8 mouse cellular contexts compared by ENCODE assay signal in genomic region chr12:55433802-55434435, GRCm38 (mm10). TPM values are rescaled to one million over a fixed set of nuclear protein-coding genes. Genes with fewer than 3 reads are reported as not detected.
DNase-seq lines count a peak whose midpoint lies in the region; ATAC-seq and TF ChIP-seq lines count a peak whose summit lies in the region.
"Had no signal": no experiment of that assay in that cellular context is flagged by ENCODE, and none has a peak within 500 bp of the region (broad histone marks: within the 10 kb centered on the region; RNA-seq: fewer than 3 reads in every experiment).

No protein-coding gene starts in this region.

- no peak for TF ChIP-seq EP300 in liver, postnatal 0 days (IDR thresholded peaks at IDR 0.05; ENCODE audit: low read depth)

- H3K4me2 ChIP-seq in liver, postnatal 0 days (ENCODE audit: low read depth, low read length), result no peak overlapping the region
- no peak overlapping the region for H3K4me2 ChIP-seq in liver, embryonic 11.5 days
- 0 out of 2 replicates have a peak overlapping the region, but pooled peaks have one; percentile 19 for H3K4me2 ChIP-seq in intestine, embryonic 15.5 days (replicated peaks)
- H3K4me2 ChIP-seq: neural tube, embryonic 13.5 days had no signal

- H3K27me3 ChIP-seq in liver, postnatal 0 days (ENCODE audit: insufficient read depth, low read length), result no peaks in the 10 kb centered on the region
- no peaks in the 10 kb centered on the region for H3K27me3 ChIP-seq in liver, embryonic 11.5 days (replicated peaks; ENCODE audit: control insufficient read depth, insufficient read depth, low read length)
- no peaks in the 10 kb centered on the region for H3K27me3 ChIP-seq in intestine, embryonic 15.5 days (replicated peaks)
- no peaks in the 10 kb centered on the region for H3K27me3 ChIP-seq in splenic B cell, adult 2 months (ENCODE audit: control insufficient read depth, insufficient read depth, low read length, poor library complexity, severe bottlenecking)
- H3K27me3 ChIP-seq in forebrain, embryonic 10.5 days (ENCODE audit: poor library complexity, severe bottlenecking), result no peaks in the 10 kb centered on the region
- H3K27me3 ChIP-seq: neural tube, embryonic 13.5 days had no signal

- H3K9ac ChIP-seq in liver, postnatal 0 days (replicated peaks), result no peak overlapping the region
- H3K9ac ChIP-seq in liver, embryonic 11.5 days (ENCODE audit: low read depth, low read length), result no peak overlapping the region
- H3K9ac ChIP-seq in intestine, embryonic 15.5 days, result no peak overlapping the region
- H3K9ac ChIP-seq: neural tube, embryonic 13.5 days had no signal

- DNase-seq in liver, postnatal 0 days, result no peak
- no peak for DNase-seq in liver, embryonic 11.5 days (ENCODE audit: low spot score)
- DNase-seq in ZHBTc4 (ENCODE audit: low read depth, low spot score), result peak; percentile 78
- DNase-seq in splenic B cell, adult 2 months (ENCODE audit: low read depth, low spot score), result peak; percentile 47
- DNase-seq in adrenal gland, adult 18-20 months (ENCODE audit: low spot score in 2 of 2), result no peak
- no peak for DNase-seq in forebrain, embryonic 10.5 days (ENCODE audit: extremely low spot score, low spot score)

- H3K9me3 ChIP-seq in liver, postnatal 0 days (ENCODE audit: low read length), result no peaks in the 10 kb centered on the region
- no peaks in the 10 kb centered on the region for H3K9me3 ChIP-seq in liver, embryonic 11.5 days (ENCODE audit: control insufficient read depth, low read length)
- H3K9me3 ChIP-seq in intestine, embryonic 15.5 days, result no peaks in the 10 kb centered on the region
- no peaks in the 10 kb centered on the region for H3K9me3 ChIP-seq in forebrain, embryonic 10.5 days
- H3K9me3 ChIP-seq: neural tube, embryonic 13.5 days had no signal

- H3K27ac ChIP-seq in liver, postnatal 0 days (ENCODE audit: low read depth), result peak overlapping the region; percentile 41; the same call in 1 of the 2 replicates
- no peak overlapping the region for H3K27ac ChIP-seq in liver, embryonic 11.5 days (ENCODE audit: low read depth, low read length)
- H3K27ac ChIP-seq in intestine, embryonic 15.5 days, result peak overlapping the region; percentile 51; the same call in 1 of the 2 replicates
- no peak overlapping the region for H3K27ac ChIP-seq in forebrain, embryonic 10.5 days
- H3K27ac ChIP-seq: neural tube, embryonic 13.5 days had no signal

- ATAC-seq in liver, postnatal 0 days, result no peak
- no peak for ATAC-seq in liver, embryonic 11.5 days (replicated peaks; ENCODE audit: low FRiP score)
- ATAC-seq in intestine, embryonic 15.5 days, result peak; percentile 29; the same call in 1 of the 2 replicates

- H3K36me3 ChIP-seq in liver, postnatal 0 days (replicated peaks; ENCODE audit: insufficient read depth, low read length), result no peaks in the 10 kb centered on the region
- H3K36me3 ChIP-seq in liver, embryonic 11.5 days (ENCODE audit: control insufficient read depth, insufficient read depth, low read length), result no peaks in the 10 kb centered on the region
- no peaks in the 10 kb centered on the region for H3K36me3 ChIP-seq in intestine, embryonic 15.5 days
- no peaks in the 10 kb centered on the region for H3K36me3 ChIP-seq in splenic B cell, adult 2 months (ENCODE audit: control insufficient read depth, insufficient read depth, low read length, poor library complexity, severe bottlenecking)
- H3K36me3 ChIP-seq in forebrain, embryonic 10.5 days (replicated peaks), result no peaks in the 10 kb centered on the region
- H3K36me3 ChIP-seq: neural tube, embryonic 13.5 days had no signal

- no peak for TF ChIP-seq CTCF in liver, postnatal 0 days (IDR thresholded peaks at IDR 0.05; ENCODE audit: low read depth)

- peaks cover 30% of the 10 kb centered on the region for H3K4me1 ChIP-seq in liver, postnatal 0 days (ENCODE audit: insufficient read depth)
- peaks cover 12% of the 10 kb centered on the region for H3K4me1 ChIP-seq in liver, embryonic 11.5 days (replicated peaks; ENCODE audit: control insufficient read depth, insufficient read depth, low read length)
- H3K4me1 ChIP-seq in intestine, embryonic 15.5 days (replicated peaks), result peaks cover 32% of the 10 kb centered on the region
- H3K4me1 ChIP-seq in forebrain, embryonic 10.5 days, result peaks cover 30% of the 10 kb centered on the region

- no peak overlapping the region for H3K4me3 ChIP-seq in liver, postnatal 0 days (ENCODE audit: low read depth, low read length)
- no peak overlapping the region for H3K4me3 ChIP-seq in liver, embryonic 11.5 days (ENCODE audit: low read depth, low read length)
- H3K4me3 ChIP-seq in intestine, embryonic 15.5 days (replicated peaks), result no peak overlapping the region
- H3K4me3 ChIP-seq in forebrain, embryonic 10.5 days, result no peak overlapping the region
- H3K4me3 ChIP-seq: neural tube, embryonic 13.5 days had no signal

- WGBS in liver, postnatal 0 days (ENCODE audit: insufficient replicate concordance), result 52% methylated on average over 8 of the region's 8 CpGs
- WGBS in liver, embryonic 11.5 days, result 53% methylated on average over 8 of the region's 8 CpGs
- WGBS in intestine, embryonic 15.5 days, result 39% methylated on average over 8 of the region's 8 CpGs
- 38% methylated on average over 8 of the region's 8 CpGs for WGBS in forebrain, embryonic 10.5 days

RNA-seq across cellular contexts. Expression of gene Psma6, which starts 49.9 kb away (rescaled TPM):
- 177 and 184 TPM in 2 replicates for polyA plus RNA-seq in liver, postnatal 0 days (2015; fragmentation: Nextera tagmentation; extraction: Ambion mirVana)
- 410 and 426 TPM in 2 replicates for polyA plus RNA-seq in liver, embryonic 11.5 days (2014; fragmentation: Nextera tagmentation; extraction: Ambion mirVana)
- polyA plus RNA-seq in intestine, embryonic 15.5 days (2015; fragmentation: Nextera tagmentation; extraction: Ambion mirVana), result 413 and 421 TPM in 2 replicates
- total RNA-seq in adrenal gland, adult 18-20 months (2021), result 100 to 1,000 TPM; 230 to 239 TPM
- 501 and 503 TPM in 2 replicates for polyA plus RNA-seq in forebrain, embryonic 10.5 days (2016; fragmentation: Nextera tagmentation; extraction: Ambion mirVana)

RNA-seq across cellular contexts. Expression of gene Nfkbia, which starts 58.5 kb away (rescaled TPM):
- polyA plus RNA-seq in liver, postnatal 0 days (2015; fragmentation: Nextera tagmentation; extraction: Ambion mirVana), result 27.9 and 38.5 TPM in 2 replicates
- 25.8 TPM in 2 replicates for polyA plus RNA-seq in liver, embryonic 11.5 days (2014; fragmentation: Nextera tagmentation; extraction: Ambion mirVana)
- 72.5 and 74.2 TPM in 2 replicates for polyA plus RNA-seq in intestine, embryonic 15.5 days (2015; fragmentation: Nextera tagmentation; extraction: Ambion mirVana)
- total RNA-seq in adrenal gland, adult 18-20 months (2021), result 100 to 1,000 TPM in 1 of 2 experiments, 10 to 100 TPM in 1; 72.4 to 107 TPM
- 34.3 and 36.1 TPM in 2 replicates for polyA plus RNA-seq in forebrain, embryonic 10.5 days (2016; fragmentation: Nextera tagmentation; extraction: Ambion mirVana)

Comparison
In these comparisons a context has a peak if more than half of its experiments do, and no peak if none do; other contexts are left out.
1. H3K27ac ChIP-seq: peak in liver, postnatal 0 days (single experiment) and intestine, embryonic 15.5 days (single experiment); none in liver, embryonic 11.5 days (single experiment) and forebrain, embryonic 10.5 days (single experiment).
2. DNase-seq: peak in ZHBTc4 (single experiment) and splenic B cell, adult 2 months (single experiment); none in liver, postnatal 0 days (single experiment), liver, embryonic 11.5 days (single experiment), adrenal gland, adult 18-20 months (0 of 2) and forebrain, embryonic 10.5 days (single experiment).